Mouse (Mus musculus) lung, postnatal 0 days (tissue): ENCODE results near the gene Kif11. TPM values are rescaled to one million over a fixed set of nuclear protein-coding genes. Genes with fewer than 3 reads are reported as not detected.
A peak's percentile ranks its signal among the peaks of the same experiment; 100 is the strongest.

Experiments used
- ATAC-seq: fragments of 200-750 bp; cut with Nextera tagmentation; 2 replicates; pipeline ENCODE4 v1.8.0; 2017; ENCODE audit warnings: moderate library complexity
- DNase-seq: peaks from one replicate; pipeline ENCODE4 v3.0.0-alpha.2; 2016; ENCODE audit warnings: low spot score
- H3K27ac ChIP-seq: fragments of 300-500 bp; sonication (generic); 2 replicates; pipeline ENCODE4 v1.5.1; 2014; ENCODE audit warnings: antibody characterized with exemption, mild to moderate bottlenecking, low read length, mixed read lengths
- H3K27me3 ChIP-seq: fragments of 300-500 bp; sonication (generic); replicated peaks from 2 replicates; pipeline ENCODE4 v1.6.1; 2014; ENCODE audit warnings: low read length, mixed read lengths; ENCODE audit not compliant: insufficient read depth
- H3K36me3 ChIP-seq: fragments of 300-500 bp; sonication (generic); 2 replicates; pipeline ENCODE4 v1.6.1; 2014; ENCODE audit warnings: low read length, mixed read lengths; ENCODE audit not compliant: insufficient read depth
- H3K4me1 ChIP-seq: fragments of 300-500 bp; sonication (generic); 2 replicates; pipeline ENCODE4 v1.6.1; 2014; ENCODE audit warnings: antibody characterized with exemption, low read depth, low read length, mixed read lengths; ENCODE audit not compliant: insufficient read depth
- H3K4me2 ChIP-seq: fragments of 300-500 bp; sonication (generic); replicated peaks from 2 replicates; pipeline ENCODE4 v1.6.1; 2014; ENCODE audit warnings: low read depth, mild to moderate bottlenecking, low read length, moderate library complexity, mixed read lengths
- H3K4me3 ChIP-seq: fragments of 300-500 bp; sonication (generic); 2 replicates; pipeline ENCODE4 v1.5.1; 2014; ENCODE audit warnings: low read depth, low read length
- H3K9ac ChIP-seq: fragments of 300-500 bp; sonication (generic); replicated peaks from 2 replicates; pipeline ENCODE4 v1.6.1; 2014; ENCODE audit warnings: low read depth, mild to moderate bottlenecking
- H3K9me3 ChIP-seq: fragments of 300-500 bp; sonication (generic); 2 replicates; pipeline ENCODE4 v1.6.1; 2016; ENCODE audit warnings: low read length, mixed read lengths
- CTCF ChIP-seq: IDR thresholded peaks from 2 replicates; pipeline ENCODE4 v1.5.1; 2016; ENCODE audit warnings: antibody characterized with exemption, mild to moderate bottlenecking
- EP300 ChIP-seq: IDR thresholded peaks from 2 replicates; pipeline ENCODE4 v1.6.1; 2016; ENCODE audit warnings: antibody characterized with exemption, mild to moderate bottlenecking, control low read depth
- WGBS: fragments of 180-500 bp; shearing (Covaris S2); extraction: QIAGEN DNeasy Blood & Tissue Kit; methylation state at CpG from one replicate; pipeline ENCODE4 v1.1.7; 2014; 5-methylcytosine and 5-hydroxymethylcytosine counted together
- polyA plus RNA-seq: library from polyadenylated mRNA; unstranded; fragments of >200 nt; fragmentation: Nextera tagmentation; extraction: Ambion mirVana; gene quantifications from 2 replicates; pipeline ENCODE4 v1.2.1, GENCODE M21; 2015

Gene Kif11
- polyA plus RNA-seq, 1 experiment from 2014 or later = 2.1 TPM

DNA sequence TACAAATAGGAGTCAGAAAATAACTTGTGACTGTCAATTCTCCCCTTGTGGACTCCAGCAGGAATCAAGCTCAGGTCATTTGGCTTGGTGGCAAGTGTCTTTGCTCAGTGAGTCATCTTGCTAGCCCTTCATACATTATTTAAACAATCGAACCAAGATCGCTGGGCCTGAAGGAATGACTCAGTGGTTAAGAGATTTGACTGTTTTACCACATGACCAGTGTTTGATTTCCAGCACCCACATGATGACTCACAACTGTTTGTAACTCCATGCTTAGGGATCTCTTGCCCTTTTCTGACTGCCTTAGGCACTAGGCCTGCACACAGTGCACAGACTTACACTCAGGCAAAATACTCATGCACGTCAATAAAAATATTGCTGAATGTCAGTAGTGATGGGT is 15.7 kb downstream of the Kif11 start:
- Histone ChIP-seq H3K9ac (no peak overlapping the region), H3K4me2 (no peak overlapping the region), H3K27ac (no peak overlapping the region), H3K27me3 (no peaks in the 10 kb centered on the region), H3K36me3 (no peaks in the 10 kb centered on the region), H3K9me3 (no peaks in the 10 kb centered on the region), H3K4me3 (no peak overlapping the region), H3K4me1 (no peaks in the 10 kb centered on the region)
- WGBS = 83% methylated on average over 3 of the region's 3 CpGs
- ATAC-seq = no peak
- no peak for DNase-seq
- TF ChIP-seq CTCF (no peak), EP300 (no peak)

DNA sequence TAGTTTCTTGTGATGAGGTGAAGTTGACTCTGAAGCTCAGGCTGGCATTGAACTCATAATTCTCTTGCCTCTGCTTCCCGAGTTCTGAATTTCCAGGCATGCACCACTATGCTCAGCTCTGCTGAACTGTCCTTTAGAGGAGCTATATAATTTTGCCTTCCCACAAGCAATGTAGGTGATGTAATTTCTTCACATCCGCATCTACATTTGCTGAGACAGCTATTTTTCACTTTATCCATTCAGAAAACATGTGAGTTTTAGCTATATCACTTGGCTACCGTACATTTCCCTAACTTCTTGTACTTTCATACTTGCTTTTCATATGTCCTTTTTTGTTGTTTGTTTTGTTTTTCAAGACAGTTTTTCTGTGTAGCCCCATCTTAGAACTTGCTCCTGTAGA is 20.1 kb downstream of the Kif11 start:
- H3K36me3 ChIP-seq = no peaks in the 10 kb centered on the region
- DNase-seq = no peak
- no peak overlapping the region for H3K27ac ChIP-seq
- TF ChIP-seq CTCF = no peak
- no peak for TF ChIP-seq EP300
- H3K4me1 ChIP-seq = no peaks in the 10 kb centered on the region
- no peak for ATAC-seq
- H3K4me2 ChIP-seq = no peak overlapping the region
- no peaks in the 10 kb centered on the region for H3K9me3 ChIP-seq
- no peak overlapping the region for H3K4me3 ChIP-seq
- H3K27me3 ChIP-seq = no peaks in the 10 kb centered on the region
- H3K9ac ChIP-seq = no peak overlapping the region
- WGBS = 88% methylated on average over 3 of the region's 3 CpGs

DNA sequence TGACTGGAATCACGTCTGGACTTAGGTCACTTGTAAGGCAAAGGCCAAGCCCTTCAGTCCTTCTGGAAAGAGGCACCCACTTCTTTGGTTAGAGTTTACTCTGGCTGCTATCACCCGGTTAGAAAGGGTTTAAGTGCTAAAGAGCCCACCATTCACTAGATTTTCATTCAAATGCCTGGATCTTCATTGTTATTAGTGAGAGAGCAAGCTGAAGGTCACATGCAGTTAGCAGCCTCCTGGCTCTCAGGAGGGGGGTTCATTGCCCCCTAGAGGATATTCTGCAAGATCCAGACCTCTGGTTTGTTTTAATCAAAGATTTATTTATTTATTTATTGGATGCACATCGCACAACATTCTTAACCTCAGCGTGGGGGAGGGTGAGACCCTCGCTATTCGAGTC is 24.7 kb downstream of the Kif11 start:
- no peak for DNase-seq

DNA sequence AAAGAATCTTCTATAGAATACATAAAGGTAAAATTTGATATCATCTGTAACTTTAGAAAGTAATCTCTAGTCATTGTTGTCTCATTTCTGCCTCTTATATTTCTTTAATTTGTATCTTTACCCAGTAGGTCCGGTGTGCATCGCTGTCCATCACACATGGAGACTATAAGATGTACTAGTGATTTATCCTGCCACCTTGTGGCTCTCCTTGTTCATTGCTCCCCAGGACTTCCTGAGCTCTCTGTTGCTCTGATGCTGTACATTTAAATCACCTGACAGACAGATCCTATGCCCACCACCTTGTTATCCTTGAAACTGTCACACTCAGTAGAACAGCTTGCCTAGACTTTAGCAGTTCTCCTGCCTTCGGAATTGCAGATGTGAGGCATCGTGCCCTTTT is 42.1 kb downstream of the Kif11 start:
- H3K4me3 ChIP-seq = no peak overlapping the region
- H3K27me3 ChIP-seq = no peaks in the 10 kb centered on the region
- no peak overlapping the region for H3K27ac ChIP-seq
- no peak overlapping the region for H3K4me2 ChIP-seq
- H3K4me1 ChIP-seq = no peaks in the 10 kb centered on the region
- TF ChIP-seq CTCF = peak; percentile 71
- TF ChIP-seq EP300 = no peak
- WGBS = 85% methylated on average over 4 of the region's 4 CpGs
- ATAC-seq (no peak), DNase-seq (peak; percentile 48)
- H3K36me3 ChIP-seq = no peaks in the 10 kb centered on the region
- H3K9ac ChIP-seq = no peak overlapping the region
- no peaks in the 10 kb centered on the region for H3K9me3 ChIP-seq

More for the DNA sequence above, 24.7 kb downstream of the Kif11 start:
- H3K4me2 ChIP-seq = no peak overlapping the region
- TF ChIP-seq CTCF (no peak), EP300 (no peak)
- WGBS = 78% methylated on average over 6 of the region's 6 CpGs
- H3K27me3 ChIP-seq = no peaks in the 10 kb centered on the region
- no peak overlapping the region for H3K9ac ChIP-seq
- H3K4me1 ChIP-seq = no peaks in the 10 kb centered on the region
- no peaks in the 10 kb centered on the region for H3K9me3 ChIP-seq
- no peaks in the 10 kb centered on the region; the same call in 1 of the 2 replicates for H3K36me3 ChIP-seq
- ATAC-seq = no peak
- H3K27ac ChIP-seq = no peak overlapping the region
- no peak overlapping the region for H3K4me3 ChIP-seq

DNA sequence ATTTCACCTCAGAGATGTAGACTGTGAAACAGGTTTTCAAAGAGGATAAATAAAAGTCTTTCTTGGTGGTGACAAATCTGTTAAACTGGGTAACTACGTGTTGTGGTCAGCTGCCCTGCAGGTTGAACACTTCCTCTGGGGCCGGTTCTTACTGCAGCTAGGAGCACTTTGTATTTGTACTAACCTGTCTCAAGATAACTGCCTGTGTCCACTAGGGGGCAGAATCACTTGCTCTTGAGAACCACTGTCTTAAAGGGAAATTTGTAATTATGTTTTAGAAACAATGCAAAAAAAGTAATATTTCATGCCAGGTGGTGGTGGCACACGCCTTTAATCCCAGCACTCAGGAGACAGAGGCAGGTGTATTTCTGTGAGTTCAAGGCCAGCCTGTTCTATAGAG is 43.4 kb downstream of the Kif11 start:
- no peaks in the 10 kb centered on the region for H3K4me1 ChIP-seq
- H3K4me2 ChIP-seq = no peak overlapping the region
- TF ChIP-seq CTCF (peak; percentile 83), EP300 (no peak)
- 30% methylated on average over 3 of the region's 3 CpGs for WGBS
- no peaks in the 10 kb centered on the region for H3K9me3 ChIP-seq
- no peaks in the 10 kb centered on the region for H3K27me3 ChIP-seq
- ATAC-seq (no peak; the same call in 1 of the 2 replicates), DNase-seq (peak; percentile 84)
- no peaks in the 10 kb centered on the region for H3K36me3 ChIP-seq
- H3K4me3 ChIP-seq = no peak overlapping the region
- no peak overlapping the region for H3K27ac ChIP-seq
- no peak overlapping the region for H3K9ac ChIP-seq

DNA sequence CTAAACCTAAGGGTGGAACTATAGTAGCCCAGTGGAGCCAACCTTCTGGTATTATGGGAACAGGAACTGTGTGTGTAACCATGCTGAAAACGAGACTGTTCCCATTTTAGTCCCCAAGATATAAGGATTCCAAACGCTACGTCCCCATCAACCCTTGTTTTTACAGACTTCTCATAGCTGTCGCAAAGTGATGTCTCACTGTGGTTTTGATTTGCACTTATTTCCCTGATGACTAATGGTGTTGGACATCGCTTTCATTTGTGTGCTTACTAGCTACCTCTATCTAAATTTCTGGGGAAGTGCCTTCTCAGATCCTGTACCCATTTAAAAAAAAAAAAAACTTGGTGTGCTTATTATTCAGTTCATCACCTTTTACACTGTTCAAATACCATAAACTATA is 52.4 kb downstream of the Kif11 start:
- peaks cover 6% of the 10 kb centered on the region; the same call in 1 of the 2 replicates for H3K27me3 ChIP-seq
- 76% methylated on average over 5 of the region's 5 CpGs for WGBS

DNA sequence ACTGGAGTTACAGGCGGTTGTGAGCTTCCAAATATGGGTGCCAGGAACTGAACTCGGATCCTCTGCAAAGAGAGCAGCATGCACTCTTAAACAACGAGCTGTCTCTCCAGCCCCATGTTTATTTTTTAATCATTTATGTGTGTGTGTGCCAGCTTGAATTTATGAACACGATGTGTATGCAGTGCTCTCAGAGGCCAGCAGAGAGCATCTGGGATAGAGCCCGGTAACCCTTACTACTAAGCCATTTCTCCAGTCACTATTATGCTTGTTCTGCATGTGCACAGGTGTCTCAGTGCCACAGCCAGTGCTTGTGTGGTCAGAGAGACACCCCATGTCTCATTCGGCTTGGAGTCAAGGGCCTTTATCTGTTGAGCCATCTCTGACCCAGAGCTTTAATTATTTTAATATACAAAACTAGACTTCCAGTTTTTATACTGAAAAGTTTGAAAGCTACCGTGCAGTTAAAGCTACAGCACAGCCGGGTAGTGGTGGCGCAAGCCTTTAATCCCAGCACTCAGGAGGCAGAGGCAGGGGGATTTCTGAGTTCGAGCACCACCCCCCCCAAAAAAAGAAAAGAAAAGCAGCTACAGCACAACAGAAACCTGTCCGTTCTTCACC is 55.0 kb downstream of the Kif11 start:
- 89% methylated on average over 11 of the region's 11 CpGs for WGBS
- Histone ChIP-seq H3K4me1 (peaks cover 7% of the 10 kb centered on the region), H3K4me2 (no peak overlapping the region), H3K27me3 (peaks cover 27% of the 10 kb centered on the region; the same call in 1 of the 2 replicates), H3K9ac (no peak overlapping the region), H3K4me3 (no peak overlapping the region), H3K36me3 (no peaks in the 10 kb centered on the region), H3K27ac (no peak overlapping the region), H3K9me3 (no peaks in the 10 kb centered on the region)
- ATAC-seq = no peak
- no peak for DNase-seq
- TF ChIP-seq CTCF (0 out of 2 replicates have a peak, but pooled peaks have one; percentile 4), EP300 (no peak)

More for the DNA sequence above, 52.4 kb downstream of the Kif11 start:
- Histone ChIP-seq H3K4me3 (no peak overlapping the region), H3K9me3 (no peaks in the 10 kb centered on the region), H3K9ac (no peak overlapping the region), H3K27ac (no peak overlapping the region), H3K4me2 (no peak overlapping the region), H3K36me3 (no peaks in the 10 kb centered on the region), H3K4me1 (peaks cover under 1% of the 10 kb centered on the region; the same call in 1 of the 2 replicates)
- DNase-seq (no peak), ATAC-seq (no peak)
- no peak for TF ChIP-seq EP300
- no peak for TF ChIP-seq CTCF
